Mouse (Mus musculus): ENCODE data around the gene Zfp768. TPM values are rescaled to one million over a fixed set of nuclear protein-coding genes. Genes with fewer than 3 reads are reported as not detected.
"Not testable (repeated sequence)": the region's sequence is repeated elsewhere in the genome, so short reads cannot be mapped to it uniquely, and the experiment has no call there.

Zfp768 gene
- polyA plus RNA-seq, 1 experiment from 2014 or later = 3.1 TPM

GRCm38 (mm10) chr7:127375271-127376245 is 30.2 kb upstream of the Zfp768 start, which contains the start of gene Zfp747:
TSS of gene Zfp747 (minus strand) at chr7:127376050.
- Histone ChIP-seq H3K27ac (peak within 1 kb of the TSS; percentile 75), H3K9ac (peak within 1 kb of the TSS; percentile 83), H3K36me3 (peaks cover 11% of the 10 kb centered on the region), H3K4me1 (replicated peaks) (peaks cover 34% of the 10 kb centered on the region), H3K4me3 (replicated peaks) (peak within 1 kb of the TSS; percentile 79), H3K4me2 (peak within 1 kb of the TSS; percentile 87)
- DNase-seq = peak; percentile 95
- H3K9me3 ChIP-seq (replicated peaks); H3K27me3 ChIP-seq: not testable (repeated sequence)
- 2% methylated on average over 49 of the region's 49 CpGs for WGBS (ENCODE audit: insufficient replicate concordance)
- ATAC-seq (ENCODE audit: low read depth) = peak; percentile 97

- ATAC-seq (ENCODE audit: low read depth); H3K9me3 ChIP-seq (replicated peaks); H3K27ac ChIP-seq; H3K4me2 ChIP-seq; H3K9ac ChIP-seq; DNase-seq; H3K4me3 ChIP-seq (replicated peaks); H3K27me3 ChIP-seq: not testable (repeated sequence)
- Histone ChIP-seq H3K36me3 (peaks cover 11% of the 10 kb centered on the region), H3K4me1 (replicated peaks) (peaks cover 20% of the 10 kb centered on the region)
- WGBS (ENCODE audit: insufficient replicate concordance) = 72% methylated on average over 3 of the region's 3 CpGs
Observed at GRCm38 (mm10) chr7:127371870-127372269, 26.5 kb upstream of the Zfp768 start.

- no peak overlapping the region for H3K4me3 ChIP-seq (replicated peaks)
- no peaks in the 10 kb centered on the region for H3K27me3 ChIP-seq
- H3K9me3 ChIP-seq (replicated peaks) = no peaks in the 10 kb centered on the region
- H3K36me3 ChIP-seq = peaks cover 11% of the 10 kb centered on the region
- H3K9ac ChIP-seq = no peak overlapping the region
- DNase-seq = no peak
- 22% methylated on average over 2 of the region's 2 CpGs for WGBS (ENCODE audit: insufficient replicate concordance)
- H3K27ac ChIP-seq = no peak overlapping the region
- no peak for ATAC-seq (ENCODE audit: low read depth)
- H3K4me2 ChIP-seq = no peak overlapping the region
- H3K4me1 ChIP-seq (replicated peaks) = peaks cover 17% of the 10 kb centered on the region
Observed at GRCm38 (mm10) chr7:127371213-127371612, 25.8 kb upstream of the Zfp768 start.

- WGBS (ENCODE audit: insufficient replicate concordance) = 68% methylated on average over 3 of the region's 3 CpGs
- no peaks in the 10 kb centered on the region for H3K36me3 ChIP-seq
- no peak for ATAC-seq (ENCODE audit: low read depth)
Observed at GRCm38 (mm10) chr7:127366249-127366648, 20.9 kb upstream of the Zfp768 start.

GRCm38 (mm10) chr7:127364166-127364565 is 18.8 kb upstream of the Zfp768 start:
- peaks cover 28% of the 10 kb centered on the region for H3K27me3 ChIP-seq
- H3K27ac ChIP-seq = no peak overlapping the region
- H3K9me3 ChIP-seq (replicated peaks) = no peaks in the 10 kb centered on the region
- H3K9ac ChIP-seq = no peak overlapping the region; the same call in 1 of the 2 replicates
- no peaks in the 10 kb centered on the region for H3K36me3 ChIP-seq
- DNase-seq = no peak
- no peak overlapping the region for H3K4me3 ChIP-seq (replicated peaks)
- H3K4me1 ChIP-seq (replicated peaks) = peaks cover 12% of the 10 kb centered on the region
- 72% methylated on average over 4 of the region's 4 CpGs for WGBS (ENCODE audit: insufficient replicate concordance)
- H3K4me2 ChIP-seq = no peak overlapping the region
- no peak for ATAC-seq (ENCODE audit: low read depth)

More at GRCm38 (mm10) chr7:127366249-127366648, 20.9 kb upstream of the Zfp768 start:
- Histone ChIP-seq H3K4me2 (no peak overlapping the region), H3K4me3 (replicated peaks) (no peak overlapping the region), H3K27ac (no peak overlapping the region), H3K4me1 (replicated peaks) (peaks cover 14% of the 10 kb centered on the region), H3K9me3 (replicated peaks) (no peaks in the 10 kb centered on the region), H3K27me3 (peaks cover 21% of the 10 kb centered on the region), H3K9ac (no peak overlapping the region)
- no peak for DNase-seq

- Histone ChIP-seq H3K9ac (peak overlapping the region; percentile 47), H3K4me2 (peak overlapping the region; percentile 63), H3K9me3 (replicated peaks) (no peaks in the 10 kb centered on the region), H3K36me3 (no peaks in the 10 kb centered on the region), H3K27me3 (peaks cover 31% of the 10 kb centered on the region), H3K4me1 (replicated peaks) (peaks cover 12% of the 10 kb centered on the region), H3K4me3 (replicated peaks) (peak overlapping the region; percentile 43), H3K27ac (no peak overlapping the region)
- 13% methylated on average over 24 of the region's 24 CpGs for WGBS (ENCODE audit: insufficient replicate concordance)
- ATAC-seq (ENCODE audit: low read depth) (0 out of 2 replicates have a peak, but pooled peaks have one; percentile 26), DNase-seq (no peak)
Observed at GRCm38 (mm10) chr7:127363475-127363921, 18.1 kb upstream of the Zfp768 start.

GRCm38 (mm10) chr7:127362418-127362817 is 17.0 kb upstream of the Zfp768 start:
- not testable (repeated sequence) for H3K9ac ChIP-seq; ATAC-seq (ENCODE audit: low read depth); H3K9me3 ChIP-seq (replicated peaks); H3K27ac ChIP-seq; DNase-seq; H3K36me3 ChIP-seq
- Histone ChIP-seq H3K27me3 (peaks cover 34% of the 10 kb centered on the region), H3K4me1 (replicated peaks) (peaks cover 12% of the 10 kb centered on the region), H3K4me3 (replicated peaks) (peak overlapping the region; percentile 28), H3K4me2 (peak overlapping the region; percentile 39)
- WGBS (ENCODE audit: insufficient replicate concordance) = 19% methylated on average over 13 of the region's 13 CpGs

GRCm38 (mm10) chr7:127361449-127361848 is 16.1 kb upstream of the Zfp768 start:
- Histone ChIP-seq H3K4me3 (replicated peaks) (no peak overlapping the region), H3K27ac (no peak overlapping the region), H3K9me3 (replicated peaks) (no peaks in the 10 kb centered on the region), H3K4me1 (replicated peaks) (peaks cover 12% of the 10 kb centered on the region), H3K36me3 (no peaks in the 10 kb centered on the region), H3K9ac (no peak overlapping the region), H3K4me2 (no peak overlapping the region), H3K27me3 (peaks cover 40% of the 10 kb centered on the region)
- ATAC-seq (ENCODE audit: low read depth) (peak; percentile 50; the same call in 1 of the 2 replicates), DNase-seq (no peak)
- 49% methylated on average over 13 of the region's 13 CpGs for WGBS (ENCODE audit: insufficient replicate concordance)

GRCm38 (mm10) chr7:127360265-127360664 is 14.9 kb upstream of the Zfp768 start:
- Histone ChIP-seq H3K9me3 (replicated peaks) (no peaks in the 10 kb centered on the region), H3K27ac (no peak overlapping the region), H3K4me1 (replicated peaks) (peaks cover 12% of the 10 kb centered on the region), H3K27me3 (peaks cover 40% of the 10 kb centered on the region), H3K4me2 (no peak overlapping the region), H3K9ac (no peak overlapping the region), H3K4me3 (replicated peaks) (no peak overlapping the region), H3K36me3 (no peaks in the 10 kb centered on the region)
- ATAC-seq (ENCODE audit: low read depth) = no peak
- DNase-seq = no peak
- WGBS (ENCODE audit: insufficient replicate concordance) = 54% methylated on average over 4 of the region's 4 CpGs

- WGBS (ENCODE audit: insufficient replicate concordance) = 54% methylated on average over 4 of the region's 4 CpGs
- H3K27me3 ChIP-seq = peaks cover 28% of the 10 kb centered on the region
Observed at GRCm38 (mm10) chr7:127358472-127358871, 13.1 kb upstream of the Zfp768 start.

GRCm38 (mm10) chr7:127357871-127358270 is 12.5 kb upstream of the Zfp768 start:
- Histone ChIP-seq H3K4me2 (no peak overlapping the region), H3K9ac (no peak overlapping the region), H3K27ac (no peak overlapping the region), H3K4me3 (replicated peaks) (no peak overlapping the region), H3K9me3 (replicated peaks) (no peaks in the 10 kb centered on the region), H3K27me3 (peaks cover 25% of the 10 kb centered on the region), H3K36me3 (no peaks in the 10 kb centered on the region), H3K4me1 (replicated peaks) (peaks cover 5% of the 10 kb centered on the region; the same call in 1 of the 2 replicates)
- ATAC-seq (ENCODE audit: low read depth) (no peak), DNase-seq (no peak)
- WGBS (ENCODE audit: insufficient replicate concordance) = 51% methylated on average over 2 of the region's 2 CpGs

More at GRCm38 (mm10) chr7:127358472-127358871, 13.1 kb upstream of the Zfp768 start:
- Histone ChIP-seq H3K36me3 (no peaks in the 10 kb centered on the region), H3K9ac (no peak overlapping the region), H3K9me3 (replicated peaks) (no peaks in the 10 kb centered on the region), H3K4me1 (replicated peaks) (peaks cover 8% of the 10 kb centered on the region), H3K27ac (no peak overlapping the region), H3K4me2 (no peak overlapping the region), H3K4me3 (replicated peaks) (no peak overlapping the region)
- ATAC-seq (ENCODE audit: low read depth) = no peak
- DNase-seq = no peak
